Mouse (Mus musculus): ENCODE measurements around the gene Gm49333.

DNA sequence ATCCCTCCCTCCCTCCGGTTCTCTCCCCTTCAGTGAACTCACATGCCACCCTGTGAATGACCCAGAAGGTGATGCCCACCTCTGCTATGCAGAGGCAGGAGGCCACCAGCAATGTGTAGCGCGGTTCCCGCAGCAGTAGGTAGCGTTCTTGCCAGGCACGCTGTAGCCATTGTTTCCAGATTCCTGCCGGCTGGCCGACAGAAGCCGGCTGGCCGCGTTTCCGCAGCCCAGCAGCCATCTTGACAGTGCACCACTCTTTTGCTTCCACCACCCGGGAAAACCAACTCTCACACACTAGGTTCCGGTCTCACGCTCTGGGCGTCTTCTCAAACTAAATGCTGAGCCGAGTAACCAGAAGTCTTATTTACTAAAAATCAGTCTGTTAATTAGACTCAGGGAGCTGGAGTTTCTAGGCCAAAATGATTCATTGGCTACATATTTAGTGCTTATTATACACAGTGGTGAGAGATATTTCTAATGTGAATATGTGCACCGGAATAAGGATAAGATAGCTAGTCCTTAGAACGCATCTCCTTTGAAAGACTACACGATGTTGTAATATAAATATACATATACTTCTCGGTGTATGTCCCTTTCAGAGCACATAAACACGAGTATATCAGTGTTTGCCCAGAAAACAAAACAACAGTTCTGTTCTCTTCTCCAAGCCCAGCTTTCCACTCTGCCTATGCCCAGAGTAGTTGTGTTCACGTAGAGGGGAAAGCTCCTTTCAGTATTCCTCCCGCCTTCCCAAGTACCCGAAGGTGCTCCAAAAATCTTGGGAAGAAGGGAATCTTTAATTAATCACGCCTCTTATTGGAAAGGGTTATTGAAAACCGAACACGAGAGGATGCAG is 681 bp upstream of the Gm49333 start:
- peak; percentile 56; the same call in 1 of the 2 replicates for TF ChIP-seq EP300 (IDR thresholded peaks at IDR 0.05; ENCODE audit: low read depth)
- no peak for TF ChIP-seq CTCF (IDR thresholded peaks at IDR 0.05; ENCODE audit: low read depth)

All from liver, postnatal 0 days (tissue).